Mouse (Mus musculus): ENCODE results near the gene Sh3pxd2a. TPM values are rescaled to one million over a fixed set of nuclear protein-coding genes. Genes with fewer than 3 reads are reported as not detected.

Gene Sh3pxd2a
- polyA plus RNA-seq, 1 experiment from 2014 or later: 1.8 TPM

DNA sequence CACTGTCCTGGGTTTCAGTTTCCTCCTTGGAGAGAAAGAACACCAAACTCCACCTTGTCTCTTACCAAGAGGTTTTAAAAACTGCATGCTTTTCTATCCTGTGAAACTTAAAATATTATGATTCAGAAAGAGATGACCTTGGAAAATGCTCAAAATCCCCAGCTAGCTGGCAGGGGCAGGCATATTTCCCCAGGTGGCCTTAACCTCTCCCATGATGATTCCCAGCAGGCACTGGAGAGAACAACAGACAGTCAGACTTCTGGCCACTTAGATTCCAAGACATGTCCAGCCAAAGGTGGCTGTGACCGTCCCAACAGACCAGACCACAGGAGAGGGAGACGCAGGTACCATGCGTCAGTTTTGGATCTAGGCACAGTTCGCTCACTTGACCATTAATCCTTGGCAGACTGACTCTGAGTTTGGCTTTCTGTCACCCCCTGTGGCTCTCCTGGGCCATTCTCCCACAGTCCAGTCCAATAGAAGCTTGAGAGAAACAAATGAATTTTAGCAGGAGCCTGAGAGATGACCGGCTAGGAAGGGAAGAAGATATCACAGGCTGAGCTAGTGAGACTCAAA is 159.9 kb downstream of the Sh3pxd2a start:
- Histone ChIP-seq H3K27me3 (replicated peaks; ENCODE audit: control insufficient read depth, insufficient read depth, low read length) (no peaks in the 10 kb centered on the region), H3K27ac (ENCODE audit: low read depth, low read length) (no peak overlapping the region), H3K36me3 (ENCODE audit: control insufficient read depth, insufficient read depth, low read length) (no peaks in the 10 kb centered on the region), H3K9me3 (ENCODE audit: control insufficient read depth, low read length) (no peaks in the 10 kb centered on the region), H3K4me1 (ENCODE audit: control insufficient read depth, insufficient read depth, low read depth, low read length) (peaks cover 18% of the 10 kb centered on the region), H3K4me3 (ENCODE audit: low read length) (no peak overlapping the region), H3K4me2 (ENCODE audit: low read length) (no peak overlapping the region), H3K9ac (ENCODE audit: low read depth, low read length) (no peak overlapping the region)
- WGBS: 74% methylated on average over 5 of the region's 5 CpGs
- no peak for ATAC-seq

DNA sequence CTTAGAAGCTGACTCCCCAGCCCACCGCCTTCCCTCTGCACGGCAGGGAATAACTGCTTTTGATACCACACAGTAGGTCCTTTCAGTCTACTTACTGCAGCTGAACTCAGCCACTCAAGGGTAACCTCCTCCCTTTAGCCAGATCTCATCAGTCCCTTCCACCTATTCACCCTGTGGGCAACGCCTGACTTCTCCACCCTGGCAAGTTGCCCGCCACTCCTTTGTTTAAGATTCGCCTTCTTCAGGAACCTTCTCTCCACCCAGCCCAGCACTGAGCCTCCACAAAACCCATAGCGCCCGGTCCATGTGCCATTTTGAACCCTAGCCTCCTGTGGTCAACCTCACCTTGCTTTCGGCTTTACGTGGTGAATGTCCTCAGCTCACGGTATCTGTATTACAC is 161.1 kb downstream of the Sh3pxd2a start:
- H3K27ac ChIP-seq (ENCODE audit: low read depth, low read length): no peak overlapping the region
- H3K36me3 ChIP-seq (ENCODE audit: control insufficient read depth, insufficient read depth, low read length): no peaks in the 10 kb centered on the region
- no peak overlapping the region for H3K4me2 ChIP-seq (ENCODE audit: low read length)
- H3K27me3 ChIP-seq (replicated peaks; ENCODE audit: control insufficient read depth, insufficient read depth, low read length): no peaks in the 10 kb centered on the region
- no peak overlapping the region for H3K4me3 ChIP-seq (ENCODE audit: low read length)
- H3K4me1 ChIP-seq (ENCODE audit: control insufficient read depth, insufficient read depth, low read depth, low read length): peaks cover 18% of the 10 kb centered on the region
- WGBS: 84% methylated on average over 10 of the region's 10 CpGs
- no peaks in the 10 kb centered on the region for H3K9me3 ChIP-seq (ENCODE audit: control insufficient read depth, low read length)
- ATAC-seq: no peak
- no peak overlapping the region for H3K9ac ChIP-seq (ENCODE audit: low read depth, low read length)

DNA sequence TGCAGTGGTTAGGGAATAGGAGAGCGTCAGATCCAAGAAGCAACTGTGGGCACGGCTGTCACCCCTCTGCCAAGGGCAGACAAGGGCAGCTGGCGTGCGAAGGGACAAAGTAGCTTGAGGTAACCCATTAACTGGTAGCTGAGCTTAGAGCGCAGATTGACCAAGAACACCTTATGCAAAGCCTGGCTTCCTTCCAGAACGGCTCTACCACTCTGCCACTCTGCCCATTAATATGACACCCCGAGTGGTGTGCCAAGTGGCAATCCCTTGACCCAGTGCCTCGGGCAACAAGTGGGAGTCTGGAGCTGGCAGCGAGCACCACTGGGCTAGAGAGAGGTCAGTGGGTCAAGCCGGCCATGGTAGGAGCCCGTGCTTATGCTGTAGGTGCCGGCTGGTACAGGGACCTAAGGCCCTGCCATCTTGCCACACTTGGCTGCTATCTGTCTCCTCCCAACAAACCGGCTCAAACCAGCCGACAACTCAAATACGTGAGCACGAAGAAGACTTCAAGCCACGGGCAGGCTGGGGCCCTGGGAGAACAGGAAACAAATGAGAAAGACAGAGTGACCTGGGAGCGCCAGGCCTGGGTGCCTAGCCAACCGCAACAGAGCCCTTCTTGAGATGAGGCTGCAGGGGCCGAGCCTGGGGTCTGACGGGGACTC is 161.9 kb downstream of the Sh3pxd2a start:
- 0 out of 2 replicates have a peak, but pooled peaks have one; percentile 22 for ATAC-seq
- H3K9me3 ChIP-seq (ENCODE audit: control insufficient read depth, low read length): no peaks in the 10 kb centered on the region
- H3K36me3 ChIP-seq (ENCODE audit: control insufficient read depth, insufficient read depth, low read length): no peaks in the 10 kb centered on the region
- H3K4me2 ChIP-seq (ENCODE audit: low read length): no peak overlapping the region
- peak overlapping the region; percentile 51; the same call in 1 of the 2 replicates for H3K27ac ChIP-seq (ENCODE audit: low read depth, low read length)
- H3K4me3 ChIP-seq (ENCODE audit: low read length): no peak overlapping the region
- H3K27me3 ChIP-seq (replicated peaks; ENCODE audit: control insufficient read depth, insufficient read depth, low read length): no peaks in the 10 kb centered on the region
- H3K4me1 ChIP-seq (ENCODE audit: control insufficient read depth, insufficient read depth, low read depth, low read length): peaks cover 18% of the 10 kb centered on the region
- 42% methylated on average over 21 of the region's 21 CpGs for WGBS
- H3K9ac ChIP-seq (ENCODE audit: low read depth, low read length): no peak overlapping the region

DNA sequence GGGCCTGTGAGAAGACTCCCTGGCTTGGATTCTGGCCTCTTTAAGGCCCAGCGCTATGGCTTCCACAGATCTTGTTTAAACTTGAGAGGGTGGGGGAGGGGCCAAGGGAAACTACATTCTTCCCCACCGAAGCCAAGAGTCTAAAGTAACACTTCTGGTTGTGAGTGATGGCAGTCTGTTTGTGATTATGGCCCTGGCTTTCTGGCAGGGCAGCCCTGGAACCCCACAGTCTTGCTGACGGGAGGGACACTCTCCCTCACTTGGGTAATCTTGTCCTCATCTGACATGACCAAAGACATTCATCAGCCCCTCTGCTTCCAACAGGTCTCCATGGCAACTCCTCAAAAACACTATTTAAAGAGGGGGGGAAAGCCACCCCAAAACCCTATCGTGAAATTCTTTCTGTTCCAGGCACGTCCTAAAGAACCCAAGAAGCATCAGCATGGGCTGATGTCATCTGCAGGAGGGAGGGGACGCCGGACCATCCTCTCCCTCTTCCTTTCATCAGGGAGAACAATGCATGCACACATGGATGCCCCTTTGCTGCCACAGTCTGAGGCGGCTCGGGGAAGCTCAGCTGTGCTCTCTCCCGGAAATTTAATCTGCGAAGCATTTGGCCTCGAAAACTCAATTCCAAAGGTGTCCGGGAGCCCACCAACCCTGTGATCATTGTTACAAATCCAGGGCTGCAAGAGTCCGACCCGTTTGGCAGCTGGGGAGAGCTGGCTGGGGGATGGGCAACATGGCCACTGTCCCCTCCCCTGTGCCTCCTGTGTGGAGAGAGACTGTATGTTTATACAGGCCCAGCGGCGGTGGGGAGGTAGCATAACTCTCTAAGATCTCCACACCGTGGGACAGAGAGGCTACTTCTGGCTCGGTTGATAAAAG is 162.7 kb downstream of the Sh3pxd2a start:
- Histone ChIP-seq H3K4me1 (ENCODE audit: control insufficient read depth, insufficient read depth, low read depth, low read length) (peaks cover 18% of the 10 kb centered on the region), H3K9ac (ENCODE audit: low read depth, low read length) (peak overlapping the region; percentile 50), H3K36me3 (ENCODE audit: control insufficient read depth, insufficient read depth, low read length) (no peaks in the 10 kb centered on the region), H3K27me3 (replicated peaks; ENCODE audit: control insufficient read depth, insufficient read depth, low read length) (no peaks in the 10 kb centered on the region), H3K4me2 (ENCODE audit: low read length) (peak overlapping the region; percentile 32), H3K27ac (ENCODE audit: low read depth, low read length) (peak overlapping the region; percentile 68), H3K9me3 (ENCODE audit: control insufficient read depth, low read length) (no peaks in the 10 kb centered on the region), H3K4me3 (ENCODE audit: low read length) (no peak overlapping the region)
- peak; percentile 73 for ATAC-seq
- WGBS: 6% methylated on average over 19 of the region's 19 CpGs

DNA sequence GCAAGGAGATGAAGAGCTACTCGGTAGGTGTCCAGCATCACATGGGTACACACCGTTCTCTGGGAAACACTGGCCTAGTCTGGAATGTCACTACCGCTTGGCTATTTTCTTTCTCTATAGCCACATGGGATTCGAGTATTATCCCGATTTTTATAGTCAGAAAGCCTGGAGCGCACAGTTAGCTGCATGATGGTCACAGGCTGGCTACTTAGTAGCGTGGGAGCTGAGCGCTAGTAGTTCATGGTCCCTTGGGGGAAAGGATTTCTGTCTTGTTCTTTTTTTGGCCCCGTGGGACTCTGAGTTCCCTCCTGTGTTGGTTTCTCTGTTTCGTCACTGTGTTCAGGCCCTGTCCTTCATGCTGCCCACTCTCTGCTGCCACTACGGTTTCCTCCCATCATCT is 166.1 kb downstream of the Sh3pxd2a start:
- WGBS: 68% methylated on average over 11 of the region's 11 CpGs
- no peak overlapping the region for H3K4me2 ChIP-seq (ENCODE audit: low read length)
- peaks cover 18% of the 10 kb centered on the region for H3K4me1 ChIP-seq (ENCODE audit: control insufficient read depth, insufficient read depth, low read depth, low read length)
- H3K4me3 ChIP-seq (ENCODE audit: low read length): no peak overlapping the region
- no peak overlapping the region for H3K27ac ChIP-seq (ENCODE audit: low read depth, low read length)
- ATAC-seq: no peak
- no peaks in the 10 kb centered on the region for H3K9me3 ChIP-seq (ENCODE audit: control insufficient read depth, low read length)
- H3K36me3 ChIP-seq (ENCODE audit: control insufficient read depth, insufficient read depth, low read length): no peaks in the 10 kb centered on the region
- no peak overlapping the region for H3K9ac ChIP-seq (ENCODE audit: low read depth, low read length)
- H3K27me3 ChIP-seq (replicated peaks; ENCODE audit: control insufficient read depth, insufficient read depth, low read length): no peaks in the 10 kb centered on the region

DNA sequence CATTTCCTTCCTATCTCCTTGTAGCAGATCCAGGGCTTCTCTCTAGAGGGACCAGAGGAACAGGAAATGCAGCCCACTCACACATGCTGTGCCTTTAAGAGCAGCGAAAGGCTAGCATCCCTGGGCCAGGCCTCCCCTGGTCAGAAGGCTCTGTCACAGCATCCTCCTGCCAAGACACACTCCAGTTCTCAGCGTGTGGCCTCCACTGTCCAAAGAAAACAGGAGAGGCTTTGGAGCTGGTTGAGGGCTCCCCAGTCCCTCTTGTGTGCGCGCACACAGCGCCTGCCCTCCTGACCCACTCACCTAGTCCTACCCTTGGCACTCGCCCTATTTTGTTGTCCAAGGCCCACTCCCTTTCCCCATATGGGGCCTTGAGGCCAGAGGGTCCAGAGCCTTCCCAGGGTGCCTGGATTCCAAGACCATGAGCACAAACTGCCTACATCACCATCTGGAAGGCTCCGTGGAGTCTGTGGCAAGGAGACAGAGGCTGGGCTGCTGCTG is 171.7 kb downstream of the Sh3pxd2a start:
- Histone ChIP-seq H3K9ac (ENCODE audit: low read depth, low read length) (no peak overlapping the region), H3K27ac (ENCODE audit: low read depth, low read length) (peak overlapping the region; percentile 20; the same call in 1 of the 2 replicates), H3K36me3 (ENCODE audit: control insufficient read depth, insufficient read depth, low read length) (no peaks in the 10 kb centered on the region), H3K4me2 (ENCODE audit: low read length) (no peak overlapping the region), H3K4me1 (ENCODE audit: control insufficient read depth, insufficient read depth, low read depth, low read length) (peaks cover 16% of the 10 kb centered on the region), H3K27me3 (replicated peaks; ENCODE audit: control insufficient read depth, insufficient read depth, low read length) (no peaks in the 10 kb centered on the region), H3K9me3 (ENCODE audit: control insufficient read depth, low read length) (no peaks in the 10 kb centered on the region), H3K4me3 (ENCODE audit: low read length) (no peak overlapping the region)
- ATAC-seq: peak; percentile 38; the same call in 1 of the 2 replicates
- WGBS: 40% methylated on average over 7 of the region's 7 CpGs

DNA sequence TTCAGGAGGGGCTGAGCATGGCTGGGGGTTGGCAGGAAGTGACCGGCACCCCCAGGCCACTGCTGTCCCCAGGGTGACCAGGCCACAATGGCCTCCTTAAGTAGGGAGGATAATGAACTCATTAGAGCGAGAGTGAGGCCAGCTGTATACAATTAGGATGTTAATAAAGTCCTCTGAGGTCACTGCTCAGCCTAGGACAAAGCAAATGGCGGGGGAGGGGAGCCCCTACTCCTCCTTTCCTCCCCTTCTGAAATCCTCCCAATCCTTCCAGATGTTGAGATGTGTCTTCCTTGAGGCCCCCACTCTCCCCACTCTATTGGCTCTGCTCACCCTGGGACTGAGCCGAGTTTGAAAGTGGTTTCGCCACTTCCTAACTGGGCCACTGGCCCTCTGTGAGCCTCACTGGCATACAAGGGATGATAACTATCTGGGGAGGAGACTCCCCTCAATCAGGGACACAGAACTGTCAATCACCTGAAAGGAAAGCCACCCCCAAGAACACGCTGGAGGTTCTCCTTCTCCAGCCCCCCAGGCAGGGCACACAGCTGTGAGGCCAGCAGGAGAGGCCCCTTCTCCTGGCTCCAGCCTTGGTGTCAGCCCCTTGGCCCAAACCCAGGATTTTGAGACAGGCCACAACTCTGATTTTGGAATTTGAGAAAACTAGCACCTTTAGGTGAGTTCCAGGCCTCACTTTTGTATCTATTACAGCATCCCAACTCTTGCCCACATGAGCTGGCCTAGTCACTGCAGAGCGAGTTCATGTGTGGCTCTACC is 172.7 kb downstream of the Sh3pxd2a start:
- Histone ChIP-seq H3K27me3 (replicated peaks; ENCODE audit: control insufficient read depth, insufficient read depth, low read length) (no peaks in the 10 kb centered on the region), H3K9ac (ENCODE audit: low read depth, low read length) (no peak overlapping the region), H3K9me3 (ENCODE audit: control insufficient read depth, low read length) (no peaks in the 10 kb centered on the region), H3K4me2 (ENCODE audit: low read length) (no peak overlapping the region), H3K36me3 (ENCODE audit: control insufficient read depth, insufficient read depth, low read length) (no peaks in the 10 kb centered on the region), H3K4me1 (ENCODE audit: control insufficient read depth, insufficient read depth, low read depth, low read length) (peaks cover 16% of the 10 kb centered on the region), H3K4me3 (ENCODE audit: low read length) (no peak overlapping the region), H3K27ac (ENCODE audit: low read depth, low read length) (no peak overlapping the region; the same call in 1 of the 2 replicates)
- no peak for ATAC-seq
- 38% methylated on average over 7 of the region's 7 CpGs for WGBS

DNA sequence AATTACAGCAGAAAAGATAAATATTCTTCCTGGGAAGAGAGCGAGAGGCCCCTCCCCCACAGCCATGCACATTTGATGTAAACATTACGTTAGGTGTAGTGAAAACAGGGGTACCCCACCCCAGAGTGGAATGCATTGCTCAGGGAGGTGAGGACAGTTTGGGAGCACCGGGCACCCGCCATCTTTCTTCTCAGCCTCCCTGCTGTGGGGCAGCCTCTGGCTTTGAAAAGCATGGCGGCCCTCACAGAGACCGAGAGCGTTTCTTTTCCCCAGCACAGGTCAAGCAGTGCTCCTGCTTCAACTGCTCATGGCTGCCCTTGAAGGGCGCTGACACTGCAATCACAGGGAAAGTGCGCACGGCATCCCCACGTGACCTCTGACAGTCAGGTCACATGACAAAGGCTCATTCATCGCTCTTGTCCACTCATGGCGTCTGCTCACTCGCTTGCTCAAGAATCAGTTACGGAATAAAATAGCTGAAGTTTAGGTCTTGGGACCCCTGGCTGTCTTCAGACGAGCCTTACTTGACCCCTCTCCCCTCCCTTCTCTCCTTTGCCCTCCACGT is 177.2 kb downstream of the Sh3pxd2a start:
- no peaks in the 10 kb centered on the region for H3K9me3 ChIP-seq (ENCODE audit: control insufficient read depth, low read length)
- no peak overlapping the region for H3K27ac ChIP-seq (ENCODE audit: low read depth, low read length)
- H3K36me3 ChIP-seq (ENCODE audit: control insufficient read depth, insufficient read depth, low read length): no peaks in the 10 kb centered on the region; the same call in 1 of the 2 replicates
- H3K4me1 ChIP-seq (ENCODE audit: control insufficient read depth, insufficient read depth, low read depth, low read length): peaks cover 9% of the 10 kb centered on the region
- 55% methylated on average over 17 of the region's 17 CpGs for WGBS
- no peak overlapping the region for H3K4me3 ChIP-seq (ENCODE audit: low read length)
- ATAC-seq: no peak
- H3K9ac ChIP-seq (ENCODE audit: low read depth, low read length): no peak overlapping the region
- H3K27me3 ChIP-seq (replicated peaks; ENCODE audit: control insufficient read depth, insufficient read depth, low read length): no peaks in the 10 kb centered on the region
- no peak overlapping the region for H3K4me2 ChIP-seq (ENCODE audit: low read length)

Measured in hindbrain, embryonic 16.5 days (tissue).